Comparison of ENCODE assay signal across 25 mouse cellular contexts in genomic region chr4:135392801-135393200, GRCm38 (mm10). TPM values are rescaled to one million over a fixed set of nuclear protein-coding genes. Genes with fewer than 3 reads are reported as not detected.
DNase-seq lines count a peak whose midpoint lies in the region; ATAC-seq and TF ChIP-seq lines count a peak whose summit lies in the region.
"Had no signal": no experiment of that assay in that cellular context is flagged by ENCODE, and none has a peak within 500 bp of the region (broad histone marks: within the 10 kb centered on the region; RNA-seq: fewer than 3 reads in every experiment).

No protein-coding gene starts in this region.

- no peak overlapping the region for H3K27ac ChIP-seq in kidney, adult 2 months (ENCODE audit: insufficient read depth, low read depth, low read length)
- no peak overlapping the region for H3K27ac ChIP-seq in kidney, embryonic 14.5 days (ENCODE audit: low read depth, low read length)

- WGBS in kidney, adult 2 months = 84% methylated on average over 3 of the region's 3 CpGs
- 81% methylated on average over 3 of the region's 3 CpGs for WGBS in kidney, embryonic 14.5 days

- DNase-seq in 3T3-L1 (ENCODE audit: low read depth, low spot score) (peak; percentile 35), ES-CJ7 (ENCODE audit: low read depth, low spot score) (peak; percentile 52), R1 (ENCODE audit: low read depth, low spot score) (peak; percentile 72), ZHBTc4 (ENCODE audit: low read depth, low spot score) (peak; percentile 72)
- DNase-seq in embryo, embryonic 9.5 days (ENCODE audit: extremely low spot score) = no peak
- DNase-seq in kidney, adult 2 months = no peak
- no peak for DNase-seq in natural killer cell, adult 2 months (ENCODE audit: low spot score in 2 of 2)
- DNase-seq: adrenal gland, adult 2 months; adrenal gland, adult 8-10 months; adrenal gland, postnatal 10 days; adrenal gland, postnatal 14 days; adrenal gland, postnatal 25 days; adrenal gland, postnatal 36 days; B cell, adult 2 months; cerebellum, adult 11 months; cerebellum, adult 11-12 months; cerebellum, adult 18-20 months; cerebellum, adult 2 months; cerebellum, adult 8-10 months; cerebellum, adult 9-10 months had no signal

- TF ChIP-seq CTCF in kidney, adult 2 months (conservative IDR thresholded peaks at IDR 0.05; ENCODE audit: insufficient read depth, insufficient read length, low read depth, low read length) = no peak

- TF ChIP-seq POLR2A in kidney, adult 2 months (IDR thresholded peaks at IDR 0.05; ENCODE audit: low read depth, low read length) = no peak

- H3K36me3 ChIP-seq in kidney, adult 2 months (ENCODE audit: control insufficient read depth, insufficient read depth, low read length) = no peaks in the 10 kb centered on the region
- H3K36me3 ChIP-seq in kidney, embryonic 14.5 days (ENCODE audit: control insufficient read depth, insufficient read depth, low read length) = no peaks in the 10 kb centered on the region
- H3K36me3 ChIP-seq: G1E had no signal

- ATAC-seq in kidney, embryonic 14.5 days (ENCODE audit: low FRiP score, low TSS enrichment) = no peak
- ATAC-seq: activated CD4-positive, CD25-positive, alpha-beta regulatory T cell, adult 4 months; CD4-positive, CD25-positive, alpha-beta regulatory T cell, adult 4 months; Patski had no signal

- H3K9me3 ChIP-seq in kidney, embryonic 14.5 days (ENCODE audit: control insufficient read depth, low read length) = no peaks in the 10 kb centered on the region
- H3K9me3 ChIP-seq: G1E had no signal

- H3K4me3 ChIP-seq in kidney, adult 2 months (ENCODE audit: insufficient read depth, low read depth, low read length) = no peak overlapping the region
- no peak overlapping the region for H3K4me3 ChIP-seq in kidney, embryonic 14.5 days (ENCODE audit: low read length)

- H3K9ac ChIP-seq in kidney, embryonic 14.5 days (ENCODE audit: low read depth, low read length) = no peak overlapping the region

- H3K4me2 ChIP-seq in kidney, embryonic 14.5 days (replicated peaks; ENCODE audit: low read depth, low read length) = no peak overlapping the region

- H3K27me3 ChIP-seq in kidney, adult 2 months (replicated peaks; ENCODE audit: control insufficient read depth, insufficient read depth, low read length) = no peaks in the 10 kb centered on the region
- H3K27me3 ChIP-seq in kidney, embryonic 14.5 days (ENCODE audit: control insufficient read depth, insufficient read depth, low read length) = peaks cover 4% of the 10 kb centered on the region
- H3K27me3 ChIP-seq: Patski had no signal

- H3K4me1 ChIP-seq in kidney, adult 2 months (ENCODE audit: control insufficient read depth, insufficient read depth, low read length) = no peaks in the 10 kb centered on the region
- no peaks in the 10 kb centered on the region for H3K4me1 ChIP-seq in kidney, embryonic 14.5 days (ENCODE audit: control insufficient read depth, insufficient read depth, low read length)

RNA-seq across cellular contexts. Expression of gene Ncmap, which starts 5.2 kb away (rescaled TPM):
- 0.75 and 0.88 TPM in 2 replicates for polyA plus RNA-seq in kidney, adult 2 months (2012; rRNA removed)
- polyA plus RNA-seq in kidney, embryonic 14.5 days (2014; fragmentation: Nextera tagmentation; extraction: Ambion mirVana) = 2.5 and 2.9 TPM in 2 replicates
- polyA plus RNA-seq: G1E, Patski had no signal

RNA-seq across cellular contexts. Expression of gene Srrm1, which starts 39.7 kb away (rescaled TPM):
- 17.1 and 21.6 TPM in 2 replicates for polyA plus RNA-seq in kidney, adult 2 months (2012; rRNA removed)
- 254 and 273 TPM in 2 replicates for polyA plus RNA-seq in kidney, embryonic 14.5 days (2014; fragmentation: Nextera tagmentation; extraction: Ambion mirVana)

RNA-seq across cellular contexts. Expression of gene Rcan3, which starts 40.9 kb away (rescaled TPM):
- 13.2 and 13.4 TPM in 2 replicates for polyA plus RNA-seq in kidney, adult 2 months (2012; rRNA removed)
- polyA plus RNA-seq in kidney, embryonic 14.5 days (2014; fragmentation: Nextera tagmentation; extraction: Ambion mirVana) = 14.1 and 15.2 TPM in 2 replicates

Comparison
In these comparisons a context has a peak if more than half of its experiments do, and no peak if none do; other contexts are left out.
1. RNA of gene Srrm1, which starts 39.7 kb away (polyA plus RNA-seq): 254 to 273 TPM in kidney, embryonic 14.5 days; 17.1 to 21.6 TPM in kidney, adult 2 months; every median in the first group is over 10 times any median in the second.
2. DNase-seq: peak in 3T3-L1 (single experiment), ES-CJ7 (single experiment), R1 (single experiment) and ZHBTc4 (single experiment); none in embryo, embryonic 9.5 days (single experiment), kidney, adult 2 months (single experiment) and natural killer cell, adult 2 months (0 of 2).